Mouse (Mus musculus): ENCODE data around the gene H3f3a.
"Not testable (repeated sequence)": the region's sequence is repeated elsewhere in the genome, so short reads cannot be mapped to it uniquely, and the experiment has no call there.

The H3f3a gene

DNA sequence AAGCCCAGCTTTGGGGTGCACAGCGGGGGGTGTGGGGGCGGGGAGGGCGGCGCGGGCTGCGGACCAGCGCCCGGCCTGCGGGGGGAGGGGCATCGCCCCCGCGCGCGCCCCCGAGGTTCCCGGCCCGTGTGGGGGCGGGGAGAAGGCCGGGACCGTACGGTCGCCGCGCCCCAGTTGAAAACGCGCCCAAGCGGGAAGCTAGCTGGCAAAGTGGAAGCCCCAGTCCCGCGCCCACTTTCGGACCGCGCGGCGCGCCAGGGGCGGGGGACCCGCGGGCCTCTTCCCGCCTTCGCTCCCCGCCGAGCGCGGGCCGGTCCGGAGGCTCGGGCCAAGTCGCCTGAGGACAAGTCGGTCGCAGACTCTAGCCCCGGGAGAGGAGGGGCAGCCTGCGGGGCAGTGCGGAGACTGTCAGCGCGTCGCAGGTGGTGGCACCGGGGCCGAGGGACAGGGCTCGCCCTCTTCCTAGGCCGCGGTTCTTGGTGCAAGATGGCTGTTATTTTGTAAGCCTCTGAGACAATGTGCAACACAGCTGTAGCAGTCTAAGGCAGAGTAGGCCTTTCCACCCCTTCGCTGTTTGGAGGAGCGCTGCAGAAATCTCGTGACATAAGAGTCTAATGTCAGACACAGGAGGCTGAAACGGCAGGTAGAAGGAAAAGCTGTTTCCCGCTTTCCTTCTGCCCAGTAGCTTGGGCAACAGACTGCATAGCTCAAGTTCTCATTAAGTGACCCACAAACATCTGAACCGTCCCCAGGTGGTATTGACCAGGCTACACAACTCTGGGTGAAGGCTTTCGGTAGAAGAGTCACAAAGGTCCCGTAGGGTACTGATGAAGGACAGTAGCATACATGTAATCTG is at the start of gene H3f3a:
Gene H3f3a, minus strand, starts transcription at position 59 of the 856 bp plus-strand sequence.
- DNase-seq (ENCODE audit: inconsistent ontology term), result peak; percentile 84

GRCm38 (mm10) chr1:180860030-180860429 is 46.3 kb upstream of the H3f3a start:
- no peak for DNase-seq (ENCODE audit: inconsistent ontology term)

- DNase-seq (ENCODE audit: inconsistent ontology term), result no peak
Measured at GRCm38 (mm10) chr1:180858763-180859162, 45.0 kb upstream of the H3f3a start.

- DNase-seq (ENCODE audit: inconsistent ontology term), result peak; percentile 100
Measured at GRCm38 (mm10) chr1:180850316-180851270, 36.9 kb upstream of the H3f3a start, which contains the start of gene Sde2. Sde2 (plus strand) TSS chr1:180851127.

DNA sequence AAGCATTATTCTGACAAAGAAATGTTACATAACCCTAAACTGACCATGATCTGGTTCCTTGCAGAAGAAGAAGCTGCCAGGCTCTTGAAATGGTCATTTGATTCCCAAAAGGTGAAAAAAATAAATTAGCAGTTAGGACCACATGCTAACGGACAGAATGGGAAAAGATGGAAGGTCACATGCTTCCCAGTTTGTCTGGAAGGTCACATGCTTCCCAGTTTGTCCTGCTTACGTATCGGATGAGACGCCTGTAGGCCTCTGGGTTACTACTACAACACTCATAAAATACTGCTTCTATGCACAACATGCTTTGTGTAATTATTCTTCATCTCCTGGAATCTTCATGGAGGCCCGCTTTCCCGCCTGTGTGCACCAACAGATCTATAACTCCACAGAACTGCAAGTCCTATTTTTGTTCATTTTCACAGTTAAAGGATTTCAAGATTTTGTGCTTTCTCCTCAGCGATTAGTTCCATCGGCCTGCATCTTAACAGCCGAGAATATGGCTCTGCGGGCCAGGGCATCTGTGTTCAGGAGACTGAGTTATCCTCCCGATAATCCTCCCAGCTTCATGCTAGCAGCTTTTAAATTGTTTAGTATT is 36.1 kb upstream of the H3f3a start:
- peak; percentile 31 for DNase-seq (ENCODE audit: inconsistent ontology term)

DNA sequence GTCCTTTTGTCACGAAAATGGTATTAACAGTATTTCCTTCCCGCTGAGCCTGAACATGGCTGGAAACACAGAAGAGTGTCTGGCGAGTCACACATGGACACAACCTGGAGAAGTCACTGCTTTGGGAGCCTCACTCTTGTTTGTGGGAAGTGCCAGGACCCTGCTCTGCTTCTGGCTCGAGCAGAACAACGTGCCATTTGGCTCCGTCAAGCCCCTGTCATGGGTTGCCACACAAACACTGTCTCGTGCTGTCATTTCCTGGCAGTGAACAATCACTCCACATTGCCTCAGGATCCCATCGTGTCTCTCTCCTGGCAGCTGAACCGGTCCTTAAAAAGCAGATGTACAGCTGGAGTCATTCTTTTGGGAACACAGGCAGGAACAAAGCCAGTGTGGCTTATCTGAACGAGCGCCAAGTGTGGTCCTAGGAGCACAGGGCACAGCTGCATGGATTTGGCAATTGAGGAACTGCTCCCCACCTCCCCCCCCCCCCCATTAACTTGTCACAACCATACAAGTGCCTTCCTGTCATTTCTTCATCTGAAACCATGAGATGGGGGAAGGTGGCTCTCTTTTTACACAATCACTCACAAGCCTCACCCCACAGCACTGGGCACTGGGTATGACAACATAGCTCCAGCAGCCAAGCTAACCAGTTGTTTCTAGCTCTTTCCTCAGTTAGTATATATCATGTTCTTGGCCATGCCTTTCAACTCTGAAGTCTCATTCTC is 34.9 kb upstream of the H3f3a start:
- DNase-seq (ENCODE audit: inconsistent ontology term), result peak; percentile 78

DNA sequence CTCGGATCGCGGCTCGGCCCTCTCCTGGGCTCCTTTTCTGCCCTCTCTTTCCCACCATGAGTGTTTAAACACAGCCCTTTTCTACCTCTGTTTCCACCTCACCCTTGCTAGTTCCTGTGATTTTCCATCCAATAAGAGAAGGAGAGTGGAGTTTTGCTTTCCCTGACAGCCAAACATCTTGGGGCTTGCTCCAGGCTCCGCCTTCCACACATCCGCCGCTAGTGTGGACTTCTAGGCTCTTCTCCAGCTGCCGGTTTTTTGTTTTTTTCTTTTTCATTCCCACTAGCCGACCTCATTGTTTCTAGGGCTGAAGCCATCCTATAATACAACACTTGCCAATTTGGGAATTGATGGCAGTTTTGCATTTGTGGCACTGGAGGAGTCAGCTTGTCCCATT is 34.4 kb upstream of the H3f3a start:
- peak; percentile 84 for DNase-seq (ENCODE audit: inconsistent ontology term)

DNA sequence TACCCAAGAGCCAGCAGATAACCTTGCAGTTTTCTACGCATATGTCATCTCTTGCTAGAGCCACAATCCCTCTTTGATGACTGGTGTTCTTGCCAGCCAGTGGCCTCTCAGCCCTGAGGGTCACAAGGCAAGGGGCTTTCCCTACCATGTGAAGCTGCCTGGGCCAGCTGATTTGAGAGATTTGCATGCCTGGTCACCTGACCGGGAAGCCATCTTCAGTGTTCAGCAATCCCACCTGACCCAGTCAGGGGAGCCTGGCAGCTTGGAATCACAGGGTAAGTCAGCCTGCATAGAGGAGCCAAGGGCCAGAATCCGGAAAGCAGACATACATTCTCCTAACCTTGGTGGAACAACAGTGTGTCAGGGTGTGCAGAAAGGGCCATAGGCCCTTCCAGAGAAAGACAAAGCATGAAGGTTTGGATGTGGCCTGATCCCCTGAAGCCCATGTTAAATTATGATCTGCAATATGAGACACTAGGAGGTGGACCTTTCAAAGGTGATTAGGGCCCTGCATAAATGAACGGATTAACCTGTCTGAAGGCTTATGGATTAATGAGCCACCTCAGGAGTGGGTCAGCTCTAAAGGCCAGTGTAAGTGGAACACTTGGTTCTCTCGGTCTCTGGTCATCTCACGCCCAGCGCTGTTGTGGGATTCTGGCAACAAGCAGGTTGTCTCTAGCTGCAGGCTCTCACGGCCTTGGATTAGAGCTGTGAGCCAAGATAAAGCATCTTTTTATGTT is 28.0 kb upstream of the H3f3a start:
- no peak for DNase-seq (ENCODE audit: inconsistent ontology term)

GRCm38 (mm10) chr1:180839201-180839910 is 25.6 kb upstream of the H3f3a start:
- DNase-seq (ENCODE audit: inconsistent ontology term), result peak; percentile 62

- DNase-seq (ENCODE audit: inconsistent ontology term), result no peak
Measured at GRCm38 (mm10) chr1:180838014-180838413, 24.3 kb upstream of the H3f3a start.

DNA sequence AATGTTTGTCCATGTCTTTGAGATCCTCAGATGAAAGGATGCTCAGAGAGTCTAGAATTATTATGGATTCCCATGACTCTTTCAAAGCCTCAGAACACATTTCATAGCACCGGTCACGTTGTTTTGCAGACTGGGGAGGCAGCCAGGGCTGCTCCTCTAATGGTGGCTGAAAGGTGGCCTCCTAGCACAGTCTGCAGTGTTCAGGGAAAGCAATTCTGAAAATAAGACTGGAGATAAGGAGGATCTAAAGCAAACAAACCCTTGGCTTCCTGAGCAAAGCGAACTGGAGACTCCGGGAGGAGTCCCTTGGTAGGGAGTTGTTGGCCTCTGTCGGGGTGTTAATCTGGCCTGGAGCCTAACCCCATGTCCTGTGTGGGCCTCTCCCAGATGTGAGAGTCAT is 23.4 kb upstream of the H3f3a start:
- DNase-seq (ENCODE audit: inconsistent ontology term), result no peak

- not testable (repeated sequence) for DNase-seq (ENCODE audit: inconsistent ontology term)
Measured at GRCm38 (mm10) chr1:180836467-180836866, 22.7 kb upstream of the H3f3a start.

DNA sequence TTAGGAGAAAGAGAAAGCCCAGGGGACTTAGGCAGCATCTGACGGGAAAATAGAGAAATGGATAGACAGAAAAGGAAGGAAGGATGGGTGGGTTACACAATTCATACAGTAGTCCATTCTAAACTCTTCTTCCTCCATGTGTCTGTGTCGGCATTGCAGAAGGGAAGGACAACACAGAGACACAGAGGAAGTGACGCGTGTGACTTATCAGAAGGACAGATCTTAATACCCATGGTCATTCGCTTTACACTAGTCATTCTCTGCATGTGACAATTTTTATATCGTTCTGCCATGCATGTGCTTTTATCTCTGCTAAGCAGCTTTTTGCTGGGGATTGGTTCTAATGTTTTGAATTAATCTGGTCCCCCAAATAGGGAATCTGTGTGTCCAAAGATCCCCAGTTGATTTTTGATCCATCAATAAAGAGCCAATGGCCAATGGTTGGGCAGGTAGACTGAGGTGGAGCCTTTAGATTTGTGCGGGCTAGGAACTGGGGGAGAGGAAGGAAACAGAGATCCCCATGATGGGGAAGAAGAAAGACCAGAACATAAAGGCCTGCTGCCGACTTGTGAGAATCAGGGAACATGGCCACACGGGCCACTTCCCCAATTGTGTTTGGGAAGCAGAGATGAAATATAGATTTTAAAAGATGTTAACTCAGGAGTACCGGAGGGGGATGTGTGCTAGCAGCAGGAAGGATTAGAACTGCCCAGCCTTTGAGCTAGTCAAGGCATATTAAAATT is 21.7 kb upstream of the H3f3a start:
- DNase-seq (ENCODE audit: inconsistent ontology term), result no peak

- no peak for DNase-seq (ENCODE audit: inconsistent ontology term)
Measured at GRCm38 (mm10) chr1:180830588-180831346, 17.0 kb upstream of the H3f3a start.

DNA sequence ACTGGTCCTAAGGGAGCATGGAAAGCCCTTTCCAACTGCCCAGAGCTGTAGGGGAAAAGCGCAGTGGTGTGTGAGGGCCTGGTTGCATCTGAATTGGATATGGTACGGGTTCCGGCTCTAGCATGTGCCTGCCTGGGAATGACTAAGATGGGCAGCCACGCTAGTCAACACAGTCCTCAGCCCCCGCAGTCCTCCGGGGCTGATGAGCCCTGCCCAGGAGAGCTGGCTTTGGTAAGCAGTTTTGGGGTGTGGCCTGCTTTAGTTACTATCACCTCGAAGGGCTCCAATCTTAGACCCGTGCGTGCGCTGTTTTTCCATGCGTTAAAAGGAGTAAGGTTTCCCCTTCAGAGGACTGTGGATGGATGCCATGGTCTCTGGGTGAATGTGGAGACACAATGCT is 16.4 kb upstream of the H3f3a start:
- no peak for DNase-seq (ENCODE audit: inconsistent ontology term)

- no peak for DNase-seq (ENCODE audit: inconsistent ontology term)
Measured at GRCm38 (mm10) chr1:180829775-180830174, 16.0 kb upstream of the H3f3a start.

DNA sequence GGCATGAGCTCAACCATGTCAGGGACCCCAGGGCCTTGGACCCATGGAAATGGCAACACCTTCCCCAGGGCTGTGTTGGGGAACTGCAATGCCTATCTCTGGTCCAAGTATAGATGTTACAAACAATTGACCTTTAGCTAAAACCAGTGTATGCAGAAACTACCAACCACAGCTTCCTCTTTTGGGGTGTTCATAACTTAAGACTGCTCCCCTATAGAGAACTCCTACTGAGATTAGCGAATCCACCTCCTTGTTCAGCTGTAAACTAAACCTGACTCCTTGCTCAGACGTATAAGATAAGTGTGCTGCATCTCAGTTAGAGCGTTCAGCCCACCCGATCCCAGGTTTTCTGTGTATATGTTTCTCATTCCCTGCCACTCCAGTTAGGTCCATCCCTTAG is 12.9 kb upstream of the H3f3a start:
- no peak for DNase-seq (ENCODE audit: inconsistent ontology term)

DNA sequence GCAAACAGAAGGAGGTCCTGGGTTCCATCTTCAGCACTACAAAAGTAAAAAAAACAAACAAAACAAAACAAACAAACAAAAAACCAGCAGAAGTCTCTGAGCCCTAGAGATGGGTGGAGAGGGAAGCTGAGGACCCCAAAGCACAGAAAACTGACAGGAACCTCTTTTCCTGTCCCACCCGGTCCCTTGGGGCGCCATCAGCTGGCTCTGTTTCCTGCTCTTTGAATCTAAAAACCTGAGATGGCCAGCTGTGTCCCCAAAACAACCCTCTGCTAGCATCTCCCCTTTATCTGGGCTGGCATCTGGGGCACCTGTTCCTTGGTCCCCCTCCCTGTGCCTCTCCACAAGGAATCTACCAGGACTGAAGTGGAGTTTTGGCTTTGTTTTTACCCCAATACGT is 11.0 kb upstream of the H3f3a start:
- no peak for DNase-seq (ENCODE audit: inconsistent ontology term)

DNA sequence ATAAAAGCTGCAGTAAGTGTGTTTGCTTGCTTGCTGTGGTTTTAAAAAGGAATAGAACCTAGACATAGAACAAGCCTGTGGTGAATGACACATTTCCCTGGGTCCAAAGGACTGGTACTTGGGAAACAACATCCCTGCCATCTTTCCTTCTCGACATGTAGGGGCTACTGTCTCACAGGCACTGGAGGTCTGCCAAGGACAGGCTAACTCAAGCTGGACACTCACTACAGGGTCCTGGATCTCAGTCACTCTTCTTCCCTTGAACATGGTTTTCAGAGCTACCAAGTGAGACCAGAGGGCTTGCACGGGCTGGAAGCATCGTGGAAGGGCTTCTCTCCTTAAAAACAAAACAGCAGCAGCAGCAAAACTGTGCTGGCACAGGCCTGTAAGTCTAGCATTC is 10.0 kb upstream of the H3f3a start:
- no peak for DNase-seq (ENCODE audit: inconsistent ontology term)
